Mouse (Mus musculus) liver, adult 2 months (tissue): ENCODE results near the gene Mycbp2. TPM values are rescaled to one million over a fixed set of nuclear protein-coding genes. Genes with fewer than 3 reads are reported as not detected.

ENCODE experiments used
- DNase-seq: peaks from one replicate; pipeline ENCODE4 v3.0.0-alpha.2; 2011; ENCODE audit warnings: low read depth, low spot score; ENCODE audit errors: extremely low read depth
- H3K27ac ChIP-seq: fragments of 200-500 bp; replicated peaks from 2 replicates; pipeline ENCODE4 v1.5.1; 2012; ENCODE audit warnings: low read depth, mild to moderate bottlenecking, control low read depth, inconsistent platforms, low read length; ENCODE audit not compliant: insufficient read depth
- H3K27me3 ChIP-seq: fragments of 200-500 bp; 2 replicates; pipeline ENCODE4 v1.6.1; 2012; ENCODE audit warnings: mild to moderate bottlenecking, moderate library complexity, low read length, inconsistent platforms; ENCODE audit not compliant: control insufficient read depth, insufficient read depth
- H3K36me3 ChIP-seq: fragments of 200-500 bp; 2 replicates; pipeline ENCODE4 v1.6.1; 2012; ENCODE audit warnings: low read length, inconsistent platforms; ENCODE audit not compliant: control insufficient read depth, insufficient read depth
- H3K4me1 ChIP-seq: fragments of 200-500 bp; 2 replicates; pipeline ENCODE4 v1.6.1; 2011; ENCODE audit warnings: low read length; ENCODE audit not compliant: control insufficient read depth, insufficient read depth
- H3K4me3 ChIP-seq: fragments of 200-500 bp; 2 replicates; pipeline ENCODE4 v1.5.1; 2011; ENCODE audit warnings: low read depth, mild to moderate bottlenecking, control low read depth, low read length, moderate library complexity; ENCODE audit not compliant: insufficient read depth
- H3K79me2 ChIP-seq: fragments of 200-500 bp; 2 replicates; pipeline ENCODE4 v1.6.1; 2012; ENCODE audit warnings: inconsistent platforms, mild to moderate bottlenecking, low read length, moderate library complexity; ENCODE audit not compliant: control insufficient read depth, insufficient read depth
- H3K9ac ChIP-seq: fragments of 200-500 bp; 2 replicates; pipeline ENCODE4 v1.6.1; 2012; ENCODE audit warnings: low read depth, mild to moderate bottlenecking, control low read depth, inconsistent platforms, low read length
- CTCF ChIP-seq: fragments of 200-500 bp; IDR thresholded peaks from 2 replicates; pipeline ENCODE4 v1.5.1; 2011; ENCODE audit warnings: low read depth, low read length, control low read depth
- POLR2A ChIP-seq: fragments of 200-500 bp; IDR thresholded peaks from 2 replicates; pipeline ENCODE4 v1.6.1; 2011; ENCODE audit warnings: low read length, control low read depth; ENCODE audit not compliant: insufficient read depth; ENCODE audit errors: extremely low read depth
- WGBS: fragments of 180-500 bp; shearing (Covaris S2); methylation state at CpG from one replicate; pipeline ENCODE4 v1.1.7; 2018; 5-methylcytosine and 5-hydroxymethylcytosine counted together
- polyA plus RNA-seq: library from polyadenylated mRNA; depleted of rRNA; stranded (reverse); fragments of >200 nt; gene quantifications from 2 replicates; pipeline ENCODE4 v1.2.3, GENCODE M21; 2012
- total RNA-seq: library from RNA; depleted of rRNA; stranded (reverse); fragments of >200 nt; gene quantifications from 2 replicates; pipeline ENCODE4 v1.2.3, GENCODE M21; 2014

Mycbp2 gene
- total and polyA plus RNA-seq, 2 experiments, result 5.2 to 14.0 TPM

GRCm38 (mm10) chr14:103376765-103377164 lies 30.2 kb upstream of the Mycbp2 start:
- Histone ChIP-seq H3K4me3 (no peak overlapping the region), H3K27me3 (no peaks in the 10 kb centered on the region), H3K4me1 (no peaks in the 10 kb centered on the region), H3K9ac (no peak overlapping the region), H3K36me3 (no peaks in the 10 kb centered on the region), H3K27ac (no peak overlapping the region), H3K79me2 (no peaks in the 10 kb centered on the region)
- 63% methylated on average over 3 of the region's 3 CpGs for WGBS
- DNase-seq, result no peak
- no peak for TF ChIP-seq POLR2A
- no peak for TF ChIP-seq CTCF

- Histone ChIP-seq H3K79me2 (no peaks in the 10 kb centered on the region), H3K36me3 (no peaks in the 10 kb centered on the region), H3K27me3 (no peaks in the 10 kb centered on the region), H3K4me3 (no peak overlapping the region), H3K27ac (no peak overlapping the region), H3K4me1 (no peaks in the 10 kb centered on the region), H3K9ac (no peak overlapping the region)
- 96% methylated on average over 1 of the region's 1 CpGs for WGBS
- no peak for DNase-seq
- TF ChIP-seq CTCF (no peak), POLR2A (no peak)
These were observed 28.9 kb upstream of the Mycbp2 start for GRCm38 (mm10) chr14:103375523-103375922.

GRCm38 (mm10) chr14:103363199-103363598 lies 16.6 kb upstream of the Mycbp2 start:
- Histone ChIP-seq H3K9ac (no peak overlapping the region), H3K27ac (no peak overlapping the region), H3K79me2 (no peaks in the 10 kb centered on the region), H3K4me3 (no peak overlapping the region), H3K36me3 (no peaks in the 10 kb centered on the region), H3K4me1 (no peaks in the 10 kb centered on the region; the same call in 1 of the 2 replicates), H3K27me3 (no peaks in the 10 kb centered on the region)
- WGBS, result 37% methylated on average over 2 of the region's 2 CpGs
- TF ChIP-seq POLR2A (no peak), CTCF (no peak)
- no peak for DNase-seq

GRCm38 (mm10) chr14:103356066-103356465 lies 9.5 kb upstream of the Mycbp2 start:
- H3K79me2 ChIP-seq, result no peaks in the 10 kb centered on the region
- TF ChIP-seq CTCF (no peak), POLR2A (no peak)

GRCm38 (mm10) chr14:103354396-103355352 lies 8.1 kb upstream of the Mycbp2 start:
- H3K9ac ChIP-seq, result no peak overlapping the region
- no peak for DNase-seq
- no peaks in the 10 kb centered on the region; the same call in 1 of the 2 replicates for H3K4me1 ChIP-seq
- no peaks in the 10 kb centered on the region for H3K36me3 ChIP-seq
- H3K27ac ChIP-seq, result no peak overlapping the region
- TF ChIP-seq CTCF (no peak), POLR2A (no peak)
- H3K4me3 ChIP-seq, result no peak overlapping the region
- H3K27me3 ChIP-seq, result no peaks in the 10 kb centered on the region
- H3K79me2 ChIP-seq, result no peaks in the 10 kb centered on the region
- WGBS, result 51% methylated on average over 18 of the region's 18 CpGs

More at GRCm38 (mm10) chr14:103356066-103356465, 9.5 kb upstream of the Mycbp2 start:
- Histone ChIP-seq H3K36me3 (no peaks in the 10 kb centered on the region), H3K27me3 (no peaks in the 10 kb centered on the region), H3K9ac (no peak overlapping the region), H3K4me3 (no peak overlapping the region), H3K4me1 (no peaks in the 10 kb centered on the region), H3K27ac (no peak overlapping the region)
- no peak for DNase-seq
- 87% methylated on average over 3 of the region's 3 CpGs for WGBS
